Mouse (Mus musculus) B cell, adult 2 months (primary cell): ENCODE results near the gene Gm2a.

Experiments used
- DNase-seq, 2 experiments: peaks; one replicate each; pipeline ENCODE4 v3.0.0; 2022

Gene Gm2a

GRCm38 (mm10) chr11:55133204-55133603 is 35.3 kb downstream of the Gm2a start:
- no peak for DNase-seq

DNA sequence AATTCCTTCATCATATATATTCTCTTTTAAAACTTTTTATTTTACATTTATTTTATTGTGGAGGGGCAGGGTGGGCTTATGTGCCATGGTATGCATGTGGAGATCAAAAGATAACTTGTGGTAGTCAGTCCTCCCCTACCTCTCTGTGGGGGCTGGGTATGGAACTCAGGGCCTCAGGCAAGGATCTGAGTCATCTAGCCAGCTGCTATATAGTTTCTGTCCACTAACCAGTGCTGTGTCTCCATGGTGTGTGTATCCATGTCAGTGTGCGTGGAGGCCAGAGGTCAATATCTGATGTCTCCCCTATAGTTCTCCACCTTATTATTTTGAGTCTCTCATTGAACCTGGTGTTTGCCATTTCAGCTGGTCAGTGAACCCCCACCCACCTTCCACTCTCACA is 36.5 kb downstream of the Gm2a start:
- DNase-seq, result no peak

GRCm38 (mm10) chr11:55134871-55135270 is 37.0 kb downstream of the Gm2a start:
- no peak for DNase-seq

DNA sequence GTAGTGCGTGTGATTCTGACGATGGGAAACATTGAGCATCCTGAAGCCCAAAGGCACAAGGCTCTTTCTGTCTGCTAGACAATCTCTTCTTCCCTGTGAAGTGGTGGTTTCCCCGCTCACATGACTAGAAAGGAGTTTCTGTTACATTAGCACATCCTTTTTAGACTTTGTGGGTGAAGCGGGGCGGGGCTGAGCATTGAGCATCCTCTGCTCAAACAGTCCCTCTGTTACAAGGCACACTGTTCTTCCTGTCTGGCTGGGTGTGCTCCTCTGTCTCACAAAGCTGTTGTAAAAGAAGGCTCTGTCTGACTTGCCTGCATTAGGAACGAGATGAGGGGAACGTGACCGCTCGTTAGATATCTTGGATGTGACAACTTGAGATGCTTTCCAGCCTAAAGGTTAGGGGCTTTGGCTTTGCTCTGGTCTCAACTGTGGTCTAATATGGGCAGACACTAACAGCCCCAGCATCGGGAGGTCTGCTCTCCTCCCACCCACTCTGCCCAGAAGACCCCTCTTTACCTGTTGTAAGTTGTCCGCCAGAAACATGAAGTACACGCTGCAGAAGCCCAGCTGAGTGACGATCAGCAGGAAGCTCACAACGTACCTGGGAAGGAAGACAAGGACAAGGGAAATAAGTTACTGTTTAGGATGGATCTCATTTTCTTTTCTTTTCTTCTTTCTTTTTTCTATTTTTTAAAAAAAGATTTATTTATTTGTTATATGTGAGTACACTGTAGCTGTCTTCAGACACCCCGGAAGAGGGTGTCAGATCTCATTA is 39.0 kb downstream of the Gm2a start:
- peak; percentile 82 to 88 for DNase-seq

DNA sequence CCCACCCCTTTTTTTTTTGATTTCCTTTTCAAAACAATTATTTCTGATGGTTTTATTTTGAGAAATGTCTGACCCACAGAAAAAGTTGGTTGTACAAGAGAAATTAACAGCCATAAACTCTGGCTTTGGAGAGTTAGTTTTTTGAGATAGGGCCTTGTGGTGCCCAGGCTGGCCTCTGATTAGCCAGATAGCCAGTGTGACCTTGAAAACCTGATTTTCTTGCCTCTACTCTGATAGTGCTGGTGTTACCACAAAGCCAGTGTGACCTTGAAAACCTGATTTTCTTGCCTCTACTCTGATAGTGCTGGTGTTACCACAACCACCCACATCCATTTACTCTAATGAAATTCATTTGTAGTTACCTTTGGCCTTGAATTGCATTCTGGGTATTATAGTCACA is 39.7 kb downstream of the Gm2a start:
- no peak for DNase-seq

DNA sequence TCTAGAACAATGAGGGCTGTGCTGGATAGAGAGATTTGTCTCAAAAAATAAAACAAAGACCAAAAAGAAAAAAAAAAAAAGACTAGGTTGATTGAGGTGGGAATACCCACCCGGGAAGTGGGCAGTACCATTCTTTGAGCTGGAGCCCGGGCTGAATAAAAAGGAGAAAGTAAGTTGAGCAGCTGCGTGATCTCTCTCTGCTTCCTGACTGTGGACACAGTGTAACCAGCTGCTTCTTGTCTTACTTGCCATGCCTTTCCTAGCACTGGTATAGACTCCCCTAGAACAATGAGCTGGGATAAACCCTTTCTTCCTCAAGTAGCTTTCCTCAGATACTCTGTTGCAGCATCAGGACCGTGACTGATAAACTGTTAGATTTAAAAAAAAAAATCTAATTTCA is 43.6 kb downstream of the Gm2a start:
- DNase-seq, result no peak

GRCm38 (mm10) chr11:55144011-55144410 is 46.1 kb downstream of the Gm2a start:
- no peak for DNase-seq

DNA sequence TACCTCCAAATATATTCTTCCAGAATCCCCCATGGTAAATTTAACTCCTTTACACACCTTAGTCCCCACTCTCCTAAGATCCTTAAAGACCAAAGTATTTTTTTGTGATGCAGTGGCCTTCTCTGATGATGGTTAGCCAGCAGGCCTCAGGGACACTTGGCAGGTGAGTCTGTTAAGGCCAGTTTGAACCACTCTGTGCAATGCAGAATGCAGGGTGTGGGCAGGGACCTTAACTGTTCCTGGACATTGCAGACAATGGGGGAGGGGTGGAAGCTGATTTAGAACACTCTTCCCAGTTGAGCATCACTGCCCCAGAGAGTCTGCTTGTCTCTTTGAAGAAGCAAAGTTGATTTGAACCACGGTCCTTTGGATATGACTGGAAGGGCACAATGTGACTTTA is 48.9 kb downstream of the Gm2a start:
- DNase-seq, result no peak

DNA sequence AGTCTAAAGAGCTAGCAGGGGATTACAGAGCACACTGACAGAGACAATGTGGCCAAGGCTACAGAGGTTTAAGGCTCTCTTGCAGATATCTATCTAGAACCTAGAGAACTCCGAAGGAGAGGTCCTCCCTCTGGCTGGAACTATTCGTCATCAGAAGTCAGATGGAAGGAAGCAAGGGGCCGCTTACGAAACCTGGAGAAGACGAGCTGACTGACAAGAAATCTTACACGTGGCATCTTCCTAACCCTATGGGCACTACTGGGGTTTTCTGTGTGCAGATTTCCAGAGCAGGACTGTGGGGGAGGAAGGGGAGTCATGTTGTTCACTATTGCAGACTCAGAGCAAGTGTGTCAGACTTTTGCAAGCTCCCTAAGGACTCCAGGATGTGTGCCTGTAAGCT is 49.5 kb downstream of the Gm2a start:
- DNase-seq, result no peak

- peak in 1 of 2 experiments; percentile 17 for DNase-seq
Measured at GRCm38 (mm10) chr11:55148461-55148860, 50.5 kb downstream of the Gm2a start.

DNA sequence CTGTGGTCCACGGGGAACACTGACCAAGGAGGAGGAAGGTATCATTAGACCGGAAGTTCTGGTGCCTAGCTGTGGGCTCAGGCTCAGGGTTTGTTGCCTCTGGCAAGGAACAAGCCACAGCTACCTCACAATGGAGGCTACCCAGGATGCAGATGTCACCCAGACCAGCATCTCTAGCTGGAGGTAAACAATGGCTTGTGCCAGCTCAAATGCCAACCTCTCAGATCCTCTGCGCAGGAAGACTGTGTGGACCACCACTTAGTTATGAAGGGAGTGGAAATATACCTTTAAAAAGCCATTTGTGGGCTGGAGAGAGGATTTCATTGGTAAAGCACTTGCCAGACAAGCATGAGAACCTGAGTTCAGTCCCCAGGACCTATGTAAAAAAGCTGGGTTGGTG is 53.7 kb downstream of the Gm2a start, which contains the start of gene Slc36a3:
Slc36a3 (minus strand) TSS at position 101 of the 400 bp plus-strand sequence.
- no peak for DNase-seq

- peak; percentile 56 to 61 for DNase-seq
Measured at GRCm38 (mm10) chr11:55154398-55155069, 56.6 kb downstream of the Gm2a start.

DNA sequence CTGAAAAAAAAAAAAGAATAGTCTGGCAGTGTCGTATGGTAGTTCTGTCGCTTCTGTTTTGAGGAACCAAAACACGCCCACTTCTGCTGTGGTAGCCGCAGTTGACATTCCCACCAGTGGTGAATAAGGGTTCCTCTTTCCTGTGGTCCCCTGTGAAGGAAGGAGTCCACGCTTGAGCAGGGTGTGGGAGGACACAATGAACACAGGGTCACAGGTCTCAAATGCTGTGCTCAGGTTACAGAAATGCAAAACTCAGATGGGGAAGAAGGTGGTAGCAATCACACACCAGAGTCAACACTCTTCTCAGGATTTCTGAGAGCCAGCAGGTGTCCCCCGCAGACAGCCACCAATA is 57.1 kb downstream of the Gm2a start:
- peak; percentile 70 to 79 for DNase-seq

DNA sequence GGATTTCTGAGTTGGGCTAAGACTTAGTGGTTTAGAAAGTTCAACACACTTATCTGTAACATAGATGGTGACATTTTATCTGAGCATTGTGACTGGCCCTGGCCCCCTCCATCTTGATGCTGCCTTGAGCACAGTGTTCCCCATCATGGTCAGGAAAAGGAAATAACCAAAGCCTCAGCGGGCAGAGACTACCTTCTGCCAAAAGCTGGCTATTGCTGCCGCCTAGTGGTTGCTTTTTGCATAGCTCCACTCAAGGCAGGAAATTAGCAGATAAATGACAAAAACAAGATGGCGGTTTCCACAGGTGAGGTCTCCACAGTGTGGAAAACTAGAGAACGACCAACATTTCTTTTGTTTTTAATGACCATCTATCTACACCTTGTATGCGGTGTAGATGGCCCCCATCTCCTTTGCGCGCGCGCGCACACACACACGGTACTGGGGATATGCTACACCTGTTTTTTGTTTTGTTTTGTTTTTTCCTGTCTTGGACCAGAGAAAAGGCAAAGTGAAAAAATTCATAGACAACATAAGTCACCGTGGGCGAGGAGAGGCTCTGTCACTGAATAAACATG is 61.0 kb downstream of the Gm2a start:
- DNase-seq, result peak; percentile 91
